Mouse (Mus musculus) limb, embryonic 11.5 days (tissue): Measurements from ENCODE around the gene Enpp6. TPM values are rescaled to one million over a fixed set of nuclear protein-coding genes. Genes with fewer than 3 reads are reported as not detected.

Experiments
- ATAC-seq: fragments of 200-750 bp; cut with Nextera tagmentation; 2 replicates; pipeline ENCODE4 v1.8.0; 2017; ENCODE audit warnings: low read depth; ENCODE audit not compliant: insufficient number of reproducible peaks, low FRiP score, low TSS enrichment
- DNase-seq: peaks from one replicate; pipeline ENCODE4 v3.0.0-alpha.2; 2015; ENCODE audit warnings: low spot score
- H3K27ac ChIP-seq: fragments of 300-500 bp; sonication (generic); replicated peaks from 2 replicates; pipeline ENCODE4 v1.5.1; 2014; ENCODE audit warnings: low read depth, mild to moderate bottlenecking, low read length
- H3K27me3 ChIP-seq: fragments of 300-500 bp; sonication (generic); 2 replicates; pipeline ENCODE4 v1.6.1; 2014; ENCODE audit warnings: mild to moderate bottlenecking, low read length, mixed read lengths; ENCODE audit not compliant: control insufficient read depth, insufficient read depth
- H3K36me3 ChIP-seq: fragments of 300-500 bp; sonication (generic); 2 replicates; pipeline ENCODE4 v1.6.1; 2014; ENCODE audit warnings: mild to moderate bottlenecking, low read length, moderate library complexity, mixed read lengths; ENCODE audit not compliant: control insufficient read depth, insufficient read depth
- H3K4me1 ChIP-seq: fragments of 300-500 bp; sonication (generic); 2 replicates; pipeline ENCODE4 v1.6.1; 2014; ENCODE audit warnings: low read length, mixed read lengths; ENCODE audit not compliant: control insufficient read depth, insufficient read depth
- H3K4me2 ChIP-seq: fragments of 300-500 bp; sonication (generic); 2 replicates; pipeline ENCODE4 v1.6.1; 2014; ENCODE audit warnings: low read depth, mild to moderate bottlenecking, moderate library complexity; ENCODE audit not compliant: severe bottlenecking
- H3K4me3 ChIP-seq: fragments of 300-500 bp; sonication (generic); 2 replicates; pipeline ENCODE4 v1.5.1; 2014; ENCODE audit warnings: low read depth, low read length
- H3K9ac ChIP-seq: fragments of 300-500 bp; sonication (generic); 2 replicates; pipeline ENCODE4 v1.6.1; 2014; ENCODE audit warnings: mild to moderate bottlenecking, low read length
- H3K9me3 ChIP-seq: fragments of 300-500 bp; sonication (generic); 2 replicates; pipeline ENCODE4 v1.6.1; 2016; ENCODE audit warnings: low read length; ENCODE audit not compliant: control insufficient read depth
- WGBS: fragments of 180-500 bp; shearing (Covaris S2); extraction: QIAGEN DNeasy Blood & Tissue Kit; methylation state at CpG from one replicate; pipeline ENCODE4 v1.1.7; 2014; 5-methylcytosine and 5-hydroxymethylcytosine counted together
- polyA plus RNA-seq: library from polyadenylated mRNA; unstranded; fragments of >200 nt; fragmentation: Nextera tagmentation; extraction: Ambion mirVana; gene quantifications from 2 replicates; pipeline ENCODE4 v1.2.1, GENCODE M21; 2014

Gene Enpp6
- 0.26 and 0.77 TPM in 2 replicates for polyA plus RNA-seq

DNA sequence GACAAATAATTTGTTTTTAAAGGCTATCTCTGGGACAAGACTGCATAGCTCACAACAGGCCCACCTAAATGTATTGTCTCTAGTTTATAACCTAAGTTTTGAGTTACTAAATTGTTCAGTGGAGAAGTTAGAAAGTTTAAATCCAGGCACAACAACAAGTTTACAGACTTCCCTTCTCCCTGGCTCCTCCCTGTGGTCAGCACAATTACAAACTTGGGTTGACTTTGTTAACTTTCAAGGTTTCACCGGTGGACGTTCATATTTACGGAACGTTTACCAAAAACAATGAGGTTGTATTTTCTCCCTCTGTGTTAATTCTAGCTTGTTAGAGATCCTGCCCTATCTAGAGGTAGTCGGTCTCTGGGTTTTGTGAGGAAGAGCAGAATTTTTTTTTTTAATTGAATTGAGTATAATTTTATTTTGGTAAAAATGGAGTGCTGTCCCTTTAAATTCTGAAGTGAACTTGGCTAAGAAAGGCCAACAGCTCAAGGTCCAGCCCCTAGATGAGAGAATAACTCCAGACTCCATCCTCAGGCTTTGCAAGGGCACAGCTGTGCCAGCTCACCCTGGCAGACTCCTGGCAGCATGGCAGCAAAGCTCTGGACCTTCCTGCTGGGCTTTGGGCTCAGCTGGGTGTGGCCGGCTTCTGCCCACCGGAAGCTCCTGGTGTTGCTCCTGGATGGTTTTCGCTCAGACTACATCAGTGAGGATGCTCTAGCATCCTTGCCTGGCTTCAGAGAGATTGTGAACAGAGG lies at the start of gene Enpp6:
TSS of gene Enpp6 (plus strand) at position 502 of the 755 bp plus-strand sequence.
- no peak within 1 kb of the TSS for H3K27ac ChIP-seq
- no peaks in the 10 kb centered on the region for H3K9me3 ChIP-seq
- DNase-seq (no peak), ATAC-seq (no peak)
- no peak within 1 kb of the TSS for H3K9ac ChIP-seq
- no peak within 1 kb of the TSS for H3K4me3 ChIP-seq
- H3K27me3 ChIP-seq, result no peaks in the 10 kb centered on the region
- no peak within 1 kb of the TSS for H3K4me2 ChIP-seq
- WGBS, result 95% methylated on average over 8 of the region's 8 CpGs
- H3K4me1 ChIP-seq, result no peaks in the 10 kb centered on the region
- H3K36me3 ChIP-seq, result no peaks in the 10 kb centered on the region

DNA sequence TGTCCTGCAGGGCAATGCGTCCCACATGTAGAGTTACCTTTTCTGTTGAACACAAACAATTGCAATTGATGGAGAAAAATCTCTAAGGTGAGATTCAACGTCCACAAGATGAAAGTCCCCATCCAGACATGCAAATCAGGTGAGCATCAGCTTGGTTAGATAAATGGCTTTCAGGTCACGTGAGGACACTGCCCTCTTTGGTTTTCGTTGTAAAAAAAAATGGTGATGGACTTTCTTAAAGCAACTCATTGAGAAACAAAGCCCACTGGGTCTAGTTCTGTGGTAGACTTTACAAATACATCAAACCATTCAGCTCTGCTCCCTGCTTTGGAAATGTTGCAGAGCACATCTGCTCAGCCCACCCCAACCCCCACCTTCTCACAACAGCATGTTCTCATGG lies 48.5 kb upstream of the Enpp6 start:
- WGBS, result 78% methylated on average over 4 of the region's 4 CpGs
- DNase-seq (no peak), ATAC-seq (no peak)
- Histone ChIP-seq H3K27ac (no peak overlapping the region), H3K27me3 (no peaks in the 10 kb centered on the region), H3K9me3 (no peaks in the 10 kb centered on the region), H3K4me1 (no peaks in the 10 kb centered on the region), H3K9ac (no peak overlapping the region), H3K4me3 (no peak overlapping the region), H3K4me2 (no peak overlapping the region), H3K36me3 (no peaks in the 10 kb centered on the region)

DNA sequence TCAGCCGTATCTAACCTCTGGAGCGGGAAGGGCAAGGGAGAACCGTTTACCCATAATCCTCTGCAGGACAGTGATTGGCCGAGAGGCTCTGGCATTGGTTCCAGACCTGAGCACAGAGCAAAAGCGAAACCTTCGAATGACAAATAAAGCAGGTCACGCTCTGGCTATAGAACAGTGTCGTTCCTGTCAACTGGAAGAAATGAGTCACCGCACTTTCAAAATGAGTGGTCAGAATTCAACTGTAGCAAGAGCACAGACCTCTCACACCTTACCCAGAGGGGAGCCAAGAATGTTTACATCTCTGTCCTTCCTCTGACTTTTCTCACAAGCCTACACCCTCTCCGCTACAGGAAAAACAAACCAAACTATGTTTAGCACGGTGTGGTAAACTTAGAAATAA lies 45.4 kb upstream of the Enpp6 start:
- H3K9ac ChIP-seq, result no peak overlapping the region
- H3K36me3 ChIP-seq, result no peaks in the 10 kb centered on the region
- no peak overlapping the region for H3K4me3 ChIP-seq
- H3K4me2 ChIP-seq, result no peak overlapping the region
- ATAC-seq, result no peak
- H3K4me1 ChIP-seq, result no peaks in the 10 kb centered on the region
- DNase-seq, result no peak
- WGBS, result 94% methylated on average over 11 of the region's 11 CpGs
- H3K27ac ChIP-seq, result no peak overlapping the region
- H3K9me3 ChIP-seq, result no peaks in the 10 kb centered on the region
- H3K27me3 ChIP-seq, result no peaks in the 10 kb centered on the region

DNA sequence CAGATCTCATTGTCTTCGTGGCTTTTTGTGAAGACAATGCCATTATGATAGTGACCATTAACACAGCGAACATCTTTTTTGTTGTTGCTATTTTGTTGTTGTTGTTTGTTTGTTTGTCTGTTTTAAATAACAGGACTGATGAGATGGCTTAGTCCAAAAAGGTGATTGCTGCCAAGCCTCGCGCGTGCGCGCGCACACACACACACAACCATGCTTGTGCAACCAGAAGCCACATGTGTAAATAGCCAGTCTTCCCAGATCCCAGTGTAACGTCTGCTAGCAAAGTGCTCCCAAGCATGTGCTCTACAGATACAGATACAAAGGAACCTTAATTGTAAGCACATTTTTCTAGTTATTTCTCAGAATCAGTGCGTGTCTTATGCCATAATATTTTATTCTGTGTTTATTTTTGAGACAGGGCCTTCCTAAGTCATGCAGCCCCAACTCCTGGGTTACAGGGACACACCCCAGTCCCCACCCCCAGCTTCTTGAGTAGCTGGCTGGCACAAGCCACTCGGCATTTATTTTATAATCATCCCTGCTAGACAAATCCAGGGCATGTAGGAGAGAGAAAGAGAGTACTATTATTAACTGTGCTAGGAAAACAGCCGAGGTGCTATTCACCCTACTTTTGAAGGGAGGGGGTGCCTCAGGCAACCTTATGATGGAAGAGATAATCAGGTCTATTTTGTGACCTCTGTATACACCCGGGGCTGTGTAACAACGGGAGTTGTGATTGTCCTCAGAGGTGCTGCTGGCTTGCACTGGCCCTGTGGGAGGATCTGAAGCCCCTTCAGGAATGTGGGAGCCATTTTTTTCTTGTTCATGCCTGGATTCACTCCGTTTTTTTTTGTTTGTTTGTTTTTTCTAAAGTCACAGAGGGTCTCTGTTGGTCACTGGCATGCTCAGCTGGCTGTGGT lies 44.7 kb upstream of the Enpp6 start:
- Histone ChIP-seq H3K9me3 (no peaks in the 10 kb centered on the region), H3K4me2 (no peak overlapping the region), H3K27me3 (no peaks in the 10 kb centered on the region), H3K4me3 (no peak overlapping the region), H3K9ac (no peak overlapping the region), H3K4me1 (no peaks in the 10 kb centered on the region), H3K27ac (no peak overlapping the region), H3K36me3 (no peaks in the 10 kb centered on the region)
- DNase-seq, result no peak
- 80% methylated on average over 15 of the region's 15 CpGs for WGBS
- no peak for ATAC-seq

DNA sequence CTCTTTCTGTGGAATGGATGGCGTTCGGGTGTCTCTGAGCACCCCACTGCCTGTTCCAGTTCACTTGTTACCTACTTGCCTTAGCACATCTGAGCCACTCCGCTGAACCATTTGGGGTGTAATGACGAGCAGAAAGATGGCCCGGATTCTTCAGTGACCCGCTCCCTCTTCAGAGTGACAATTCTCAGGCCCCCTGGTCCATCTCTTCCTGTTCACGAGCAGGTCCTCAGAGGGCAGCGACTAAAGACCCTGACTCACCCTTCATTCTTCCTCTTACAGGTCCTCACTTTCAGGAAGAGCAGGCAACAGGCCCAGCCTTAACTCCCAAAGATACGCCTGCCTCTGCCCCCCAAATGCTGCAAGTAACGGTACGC lies 44.0 kb upstream of the Enpp6 start:
- H3K4me3 ChIP-seq, result no peak overlapping the region
- no peaks in the 10 kb centered on the region for H3K27me3 ChIP-seq
- no peaks in the 10 kb centered on the region for H3K36me3 ChIP-seq
- H3K9ac ChIP-seq, result no peak overlapping the region
- ATAC-seq (no peak), DNase-seq (no peak)
- no peak overlapping the region for H3K4me2 ChIP-seq
- no peak overlapping the region for H3K27ac ChIP-seq
- 91% methylated on average over 11 of the region's 11 CpGs for WGBS
- H3K9me3 ChIP-seq, result no peaks in the 10 kb centered on the region
- H3K4me1 ChIP-seq, result no peaks in the 10 kb centered on the region

DNA sequence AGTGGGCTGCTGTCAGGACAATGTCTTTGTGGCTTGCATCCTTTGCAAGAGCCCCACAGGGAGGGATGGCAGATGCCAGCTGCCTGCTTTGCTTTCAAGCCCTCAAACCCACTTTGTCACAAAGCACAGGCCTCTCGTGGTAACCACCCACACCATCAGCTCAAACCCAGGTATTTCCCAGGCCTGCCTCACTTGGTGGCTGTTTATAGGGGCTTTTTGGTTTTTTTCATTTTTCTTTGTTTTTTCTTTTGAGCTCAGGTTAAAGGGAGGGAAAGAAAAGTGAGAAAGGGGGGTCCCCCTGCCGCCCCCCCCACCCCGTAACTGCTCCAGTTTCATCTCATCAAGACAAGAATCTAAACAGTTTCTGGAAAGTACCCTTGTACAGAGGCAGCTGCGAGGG lies 43.4 kb upstream of the Enpp6 start:
- ATAC-seq (no peak), DNase-seq (no peak)
- Histone ChIP-seq H3K27ac (no peak overlapping the region), H3K4me3 (no peak overlapping the region), H3K9me3 (no peaks in the 10 kb centered on the region), H3K9ac (no peak overlapping the region), H3K27me3 (no peaks in the 10 kb centered on the region), H3K4me1 (no peaks in the 10 kb centered on the region), H3K4me2 (no peak overlapping the region), H3K36me3 (no peaks in the 10 kb centered on the region)
- 82% methylated on average over 4 of the region's 4 CpGs for WGBS

DNA sequence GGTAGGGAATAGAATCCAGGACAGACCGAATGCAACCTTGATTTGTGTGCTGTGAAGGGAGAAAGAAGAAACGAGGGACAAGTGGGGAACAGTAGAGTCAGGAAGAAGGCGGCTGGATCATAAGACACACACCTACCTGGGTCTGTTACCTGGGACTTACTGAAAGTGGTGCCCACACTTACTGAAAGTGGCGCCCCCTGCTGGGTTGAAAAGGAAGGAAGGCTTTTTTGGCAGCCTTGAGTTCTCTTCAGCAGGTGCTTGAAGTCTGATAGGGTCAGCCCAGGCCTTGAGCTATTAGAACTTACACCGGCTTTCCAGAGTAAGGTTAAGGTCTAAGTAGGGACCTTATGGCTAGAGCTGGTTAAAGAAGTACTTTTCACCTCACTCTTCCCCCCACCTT lies 40.5 kb upstream of the Enpp6 start:
- Histone ChIP-seq H3K4me1 (no peaks in the 10 kb centered on the region), H3K36me3 (no peaks in the 10 kb centered on the region), H3K9me3 (no peaks in the 10 kb centered on the region), H3K27ac (no peak overlapping the region), H3K27me3 (no peaks in the 10 kb centered on the region), H3K4me3 (no peak overlapping the region), H3K9ac (no peak overlapping the region), H3K4me2 (no peak overlapping the region)
- WGBS, result 73% methylated on average over 5 of the region's 5 CpGs
- DNase-seq (no peak), ATAC-seq (no peak)

DNA sequence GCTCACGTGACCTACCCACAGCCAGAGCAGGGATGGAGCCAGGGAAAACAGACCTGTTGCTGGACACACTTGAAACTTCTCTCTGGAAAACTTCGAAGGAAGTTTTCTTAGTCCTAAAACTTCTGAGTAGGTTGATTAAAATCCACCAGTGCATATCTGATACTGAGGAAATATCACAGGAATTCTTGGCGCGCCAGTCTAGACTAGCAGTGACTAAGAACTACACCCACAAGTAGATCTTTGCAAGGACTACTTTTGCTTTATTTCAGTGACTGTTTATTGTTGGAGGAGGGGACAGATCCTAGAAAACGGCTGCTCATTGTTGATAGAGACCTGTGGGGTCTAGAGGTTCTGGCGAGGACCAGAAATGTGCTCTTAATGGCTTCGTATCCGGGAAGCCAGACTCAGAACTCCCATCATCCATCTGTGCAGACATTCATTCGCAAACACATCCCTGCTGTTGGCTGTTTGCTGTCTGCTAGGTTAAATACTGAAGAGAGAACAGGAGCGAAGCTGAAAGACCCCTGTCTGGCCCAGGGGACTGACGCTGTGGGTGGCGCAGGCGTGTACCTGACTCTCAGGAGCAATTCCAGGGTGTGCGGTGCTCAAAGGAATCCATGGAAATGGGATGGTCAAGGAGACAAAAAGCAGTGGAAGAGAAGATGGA lies 38.5 kb upstream of the Enpp6 start:
- no peaks in the 10 kb centered on the region for H3K9me3 ChIP-seq
- no peak overlapping the region for H3K27ac ChIP-seq
- no peaks in the 10 kb centered on the region for H3K36me3 ChIP-seq
- no peak overlapping the region for H3K9ac ChIP-seq
- ATAC-seq (no peak), DNase-seq (no peak)
- no peaks in the 10 kb centered on the region for H3K27me3 ChIP-seq
- no peaks in the 10 kb centered on the region for H3K4me1 ChIP-seq
- no peak overlapping the region for H3K4me3 ChIP-seq
- no peak overlapping the region for H3K4me2 ChIP-seq
- WGBS, result 84% methylated on average over 14 of the region's 14 CpGs
